Mouse (Mus musculus) MEL (cell line): ENCODE data around the gene Cep295nl. TPM values are rescaled to one million over a fixed set of nuclear protein-coding genes. Genes with fewer than 3 reads are reported as not detected.

Experiments
- DNase-seq: peaks from one replicate; pipeline ENCODE4 v3.0.0; 2011; ENCODE audit warnings: low read depth, low spot score
- H3K27ac ChIP-seq: 2 replicates; pipeline ENCODE4 v1.5.1; 2012; ENCODE audit warnings: low read depth, mild to moderate bottlenecking, control low read depth, low read length, moderate library complexity; ENCODE audit not compliant: control insufficient read depth
- H3K27me3 ChIP-seq, 2 experiments: fragments of 150-350 bp in 1 of 2; sonication (generic) in 1 of 2; 2 replicates each; pipeline ENCODE4 v1.6.1; 2012; ENCODE audit warnings: low read length in 2 of 2, mild to moderate bottlenecking in 2 of 2, improper control_type of control experiment in 1 of 2, moderate library complexity in 1 of 2; ENCODE audit not compliant: insufficient read depth in 2 of 2, control insufficient read depth in 1 of 2
- H3K36me3 ChIP-seq, 2 experiments: 2 replicates each; pipeline ENCODE4 v1.6.1; 2012 to 2014; ENCODE audit warnings: low read length in 2 of 2, improper control_type of control experiment in 1 of 2, inconsistent platforms in 1 of 2, mild to moderate bottlenecking in 1 of 2; ENCODE audit not compliant: insufficient read depth in 2 of 2, control insufficient read depth in 1 of 2
- H3K4me1 ChIP-seq, 2 experiments: fragments of 150-350 bp in 1 of 2; sonication (generic) in 1 of 2; 2 replicates each; pipeline ENCODE4 v1.6.1; 2012; ENCODE audit warnings: low read length in 2 of 2, improper control_type of control experiment in 1 of 2, mild to moderate bottlenecking in 1 of 2; ENCODE audit not compliant: insufficient read depth in 2 of 2, control insufficient read depth in 1 of 2
- H3K4me3 ChIP-seq, 2 experiments: fragments of 150-350 bp in 1 of 2; sonication (generic) in 1 of 2; 2 replicates each; pipeline ENCODE4 v1.5.1; 2012; ENCODE audit warnings: low read depth in 2 of 2, low read length in 2 of 2, mild to moderate bottlenecking in 2 of 2, moderate library complexity in 2 of 2, control low read depth in 1 of 2, improper control_type of control experiment in 1 of 2; ENCODE audit not compliant: control insufficient read depth in 1 of 2, insufficient read depth in 1 of 2
- H3K79me2 ChIP-seq: 2 replicates; pipeline ENCODE4 v1.6.1; 2012; ENCODE audit warnings: mild to moderate bottlenecking, low read length, moderate library complexity; ENCODE audit not compliant: control insufficient read depth, poor library complexity, insufficient read depth
- H3K9ac ChIP-seq: 2 replicates; pipeline ENCODE4 v1.6.1; 2012; ENCODE audit warnings: low read depth, mild to moderate bottlenecking, control low read depth, low read length, moderate library complexity; ENCODE audit not compliant: control insufficient read depth, poor library complexity, severe bottlenecking
- H3K9me3 ChIP-seq: fragments of 150-350 bp; sonication (generic); replicated peaks from 2 replicates; pipeline ENCODE4 v1.6.1; 2012; ENCODE audit warnings: mild to moderate bottlenecking, low read length, improper control_type of control experiment, moderate library complexity; ENCODE audit not compliant: insufficient read depth
- EP300 ChIP-seq, 2 experiments: IDR thresholded peaks; 2 replicates each; pipeline ENCODE4 v1.6.1; 2011; ENCODE audit warnings: improper control_type of control experiment in 2 of 2, low read length in 2 of 2, low read depth in 1 of 2, mild to moderate bottlenecking in 1 of 2
- ETS1 ChIP-seq: IDR thresholded peaks from 2 replicates; pipeline ENCODE4 v1.6.1; 2012; ENCODE audit warnings: low read depth, mild to moderate bottlenecking, inconsistent platforms, low read length, improper control_type of control experiment, moderate library complexity
- GATA1 ChIP-seq: IDR thresholded peaks from 2 replicates; pipeline ENCODE4 v1.6.1; 2011; ENCODE audit warnings: low read depth, low read length, improper control_type of control experiment
- HCFC1 ChIP-seq: IDR thresholded peaks from 2 replicates; pipeline ENCODE4 v1.6.1; 2012; ENCODE audit warnings: low read depth, mild to moderate bottlenecking, inconsistent platforms, low read length, improper control_type of control experiment, moderate library complexity
- JUND ChIP-seq: IDR thresholded peaks from 2 replicates; pipeline ENCODE4 v1.6.1; 2011; ENCODE audit warnings: low read depth, mild to moderate bottlenecking, improper control_type of control experiment, low read length
- MAX ChIP-seq: IDR thresholded peaks from 2 replicates; pipeline ENCODE4 v1.6.1; 2011; ENCODE audit warnings: low read length, improper control_type of control experiment
- MEF2A ChIP-seq: IDR thresholded peaks from 2 replicates; pipeline ENCODE4 v1.6.1; 2014; ENCODE audit warnings: low read depth, mild to moderate bottlenecking, inconsistent platforms, low read length, improper control_type of control experiment; ENCODE audit not compliant: poor library complexity, insufficient replicate concordance, severe bottlenecking; ENCODE audit errors: extremely low read depth
- MXI1 ChIP-seq: IDR thresholded peaks from 2 replicates; pipeline ENCODE4 v1.6.1; 2011; ENCODE audit warnings: mild to moderate bottlenecking, low read depth, low read length, improper control_type of control experiment
- MYC ChIP-seq: IDR thresholded peaks from 2 replicates; pipeline ENCODE4 v1.6.1; 2011; ENCODE audit warnings: low read depth, mild to moderate bottlenecking, low read length, improper control_type of control experiment, moderate library complexity
- NRF1 ChIP-seq: IDR thresholded peaks from 2 replicates; pipeline ENCODE4 v1.6.1; 2014; ENCODE audit warnings: low read depth, mild to moderate bottlenecking, inconsistent platforms, low read length, improper control_type of control experiment, moderate library complexity; ENCODE audit not compliant: poor library complexity, insufficient read depth, severe bottlenecking
- POLR2A ChIP-seq, 2 experiments: IDR thresholded peaks; 2 replicates each; pipeline ENCODE4 v1.6.1; 2011 to 2012; ENCODE audit warnings: low read length in 2 of 2, mild to moderate bottlenecking in 2 of 2, control low read depth in 1 of 2, improper control_type of control experiment in 1 of 2, low read depth in 1 of 2, moderate library complexity in 1 of 2; ENCODE audit not compliant: control insufficient read depth in 1 of 2, insufficient read depth in 1 of 2, poor library complexity in 1 of 2
- POLR2AphosphoS2 ChIP-seq: IDR thresholded peaks from 2 replicates; pipeline ENCODE4 v1.6.1; 2011; ENCODE audit warnings: low read length, improper control_type of control experiment
- POLR2AphosphoS5 ChIP-seq: IDR thresholded peaks from 2 replicates; pipeline ENCODE4 v1.6.1; 2012; ENCODE audit warnings: low read depth, borderline replicate concordance, mild to moderate bottlenecking, inconsistent platforms, low read length, moderate library complexity, mixed read lengths
- RAD21 ChIP-seq: IDR thresholded peaks from 2 replicates; pipeline ENCODE4 v1.6.1; 2011; ENCODE audit warnings: mild to moderate bottlenecking, low read depth, low read length, improper control_type of control experiment
- SIN3A ChIP-seq: IDR thresholded peaks from 2 replicates; pipeline ENCODE4 v1.6.1; 2012; ENCODE audit warnings: low read length, improper control_type of control experiment, inconsistent platforms
- SMC3 ChIP-seq: IDR thresholded peaks from 2 replicates; pipeline ENCODE4 v1.6.1; 2011; ENCODE audit warnings: low read depth, low read length, improper control_type of control experiment
- TAL1 ChIP-seq: IDR thresholded peaks from 2 replicates; pipeline ENCODE4 v1.6.1; 2012; ENCODE audit warnings: mild to moderate bottlenecking, inconsistent platforms, low read length, moderate library complexity, mixed read lengths
- TBP ChIP-seq: IDR thresholded peaks from 2 replicates; pipeline ENCODE4 v1.8.0; 2011; ENCODE audit warnings: low read depth, low read length, improper control_type of control experiment
- UBTF ChIP-seq: IDR thresholded peaks from 2 replicates; pipeline ENCODE4 v1.6.1; 2012; ENCODE audit warnings: low read depth, mild to moderate bottlenecking, inconsistent platforms, low read length, improper control_type of control experiment, moderate library complexity, borderline replicate concordance; ENCODE audit not compliant: insufficient read depth
- USF1 ChIP-seq: IDR thresholded peaks from 2 replicates; pipeline ENCODE4 v1.6.1; 2014; ENCODE audit warnings: low read depth, mild to moderate bottlenecking, inconsistent platforms, low read length, improper control_type of control experiment, moderate library complexity
- USF2 ChIP-seq, 2 experiments: IDR thresholded peaks; 2 replicates each; pipeline ENCODE4 v1.6.1; 2011 to 2012; ENCODE audit warnings: improper control_type of control experiment in 2 of 2, low read length in 2 of 2, borderline replicate concordance in 1 of 2, inconsistent platforms in 1 of 2, low read depth in 1 of 2, mild to moderate bottlenecking in 1 of 2; ENCODE audit not compliant: insufficient read depth in 1 of 2
- polyA plus RNA-seq, 2 experiments: library from polyadenylated mRNA; stranded (reverse) in 1 of 2; unstranded in 1 of 2; fragments of >175 nt in 1 of 2; fragments of >200 nt in 1 of 2; gene quantifications; 2 replicates each; pipeline versions ENCODE4 v1.2.1 to v1.2.4; 2012; ENCODE audit warnings: low replicate concordance in 2 of 2, low read depth in 1 of 2; ENCODE audit not compliant: insufficient read length in 2 of 2, insufficient read depth in 1 of 2, missing spikeins in 1 of 2
- total RNA-seq: library from RNA; depleted of rRNA; stranded (reverse); fragments of 300-350 nt; gene quantifications from 2 replicates; pipeline ENCODE4 v1.2.3, GENCODE M21; 2012

The Cep295nl gene
- total and polyA plus RNA-seq, 3 experiments = not detected

DNA sequence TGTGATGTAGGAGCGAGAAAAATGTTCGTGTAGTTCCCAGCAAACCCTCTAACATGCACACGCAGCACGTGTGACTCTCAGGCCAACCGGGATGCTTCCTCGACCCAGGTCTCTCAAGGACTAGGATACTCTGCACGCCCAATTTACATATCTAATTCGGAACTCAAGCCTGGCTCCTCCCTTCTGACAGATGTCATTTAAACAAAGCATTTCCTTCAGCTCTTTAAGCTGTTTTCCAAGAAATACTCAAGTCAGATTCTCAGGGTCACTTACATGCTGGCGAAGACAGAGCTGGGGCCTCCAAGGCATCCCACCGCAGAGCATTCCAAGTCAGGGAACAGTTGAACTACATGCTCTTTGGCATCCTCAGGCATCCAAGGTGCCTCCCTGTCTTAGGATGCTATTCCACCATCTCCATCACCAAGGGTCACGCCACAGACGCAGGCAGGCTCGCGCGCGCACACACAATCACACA lies 53.2 kb downstream of the Cep295nl start:
- no peaks in the 10 kb centered on the region for H3K9me3 ChIP-seq
- H3K4me1 ChIP-seq = peaks cover 0 to 14% of the 10 kb centered on the region in 2 experiments; a peak in 2 of 4 replicates
- DNase-seq = peak; percentile 87
- H3K4me3 ChIP-seq = peak overlapping the region; percentile 84 to 91
- H3K27me3 ChIP-seq = peaks cover 0 to 5% of the 10 kb centered on the region in 2 experiments; a peak in 1 of 4 replicates
- H3K36me3 ChIP-seq = peaks cover 0 to 11% of the 10 kb centered on the region in 2 experiments; a peak in 2 of 4 replicates
- TF ChIP-seq MEF2A (no peak), TBP (peak; percentile 46; the same call in 1 of the 2 replicates), NRF1 (0 out of 2 replicates have a peak, but pooled peaks have one; percentile 0), POLR2AphosphoS2 (no peak), USF2 (IDR thresholded peaks at IDR 0.05; ENCODE audit: borderline replicate concordance in 1 of 2, insufficient read depth in 1 of 2, low read depth in 1 of 2, low read length in 2 of 2) (no peak), SIN3A (peak; percentile 66; the same call in 1 of the 2 replicates), MYC (peak; percentile 87), MAX (peak; percentile 82; the same call in 1 of the 2 replicates), USF1 (peak; percentile 81), UBTF (no peak), POLR2A (IDR thresholded peaks at IDR 0.05; ENCODE audit: control insufficient read depth in 1 of 2, insufficient read depth in 1 of 2, low read depth in 1 of 2, low read length in 2 of 2, poor library complexity in 1 of 2) (peak in 1 of 2 experiments; percentile 49; a peak in 1 of 4 replicates), MXI1 (peak; percentile 87)
- H3K79me2 ChIP-seq = peaks cover 30% of the 10 kb centered on the region
- H3K9ac ChIP-seq = peak overlapping the region; percentile 90
- peak overlapping the region; percentile 63 for H3K27ac ChIP-seq

DNA sequence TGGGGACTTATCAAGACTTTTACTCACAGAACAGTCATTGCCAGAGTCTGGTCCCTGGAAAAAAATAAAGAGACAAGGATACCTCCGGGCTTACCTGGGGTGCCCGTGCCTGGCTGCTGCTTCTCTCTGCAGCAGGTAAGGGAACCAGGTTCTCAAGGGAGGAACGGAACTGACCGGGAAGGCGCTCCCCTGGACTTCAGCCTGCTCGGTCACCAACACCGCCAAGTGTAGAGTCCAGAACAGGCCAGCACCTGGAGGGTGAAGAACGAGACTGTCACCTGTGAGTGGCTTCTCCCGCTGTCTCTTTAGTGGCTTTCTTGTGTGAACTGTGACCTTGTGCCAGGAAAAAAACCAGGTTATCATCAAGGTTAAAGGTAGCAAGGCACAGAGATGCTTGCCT lies 54.7 kb downstream of the Cep295nl start:
- H3K36me3 ChIP-seq = peaks cover 4 to 11% of the 10 kb centered on the region in 2 experiments
- peaks cover 30% of the 10 kb centered on the region for H3K79me2 ChIP-seq
- no peaks in the 10 kb centered on the region for H3K27me3 ChIP-seq
- H3K4me1 ChIP-seq = peaks cover 0 to 14% of the 10 kb centered on the region in 2 experiments; a peak in 2 of 4 replicates
- TF ChIP-seq MYC (no peak), POLR2AphosphoS5 (no peak), NRF1 (no peak), EP300 (IDR thresholded peaks at IDR 0.05; ENCODE audit: low read depth in 1 of 2, low read length in 2 of 2) (no peak), TAL1 (no peak), RAD21 (no peak), HCFC1 (no peak), UBTF (no peak), GATA1 (no peak), ETS1 (no peak), SMC3 (no peak), POLR2AphosphoS2 (no peak), USF2 (IDR thresholded peaks at IDR 0.05; ENCODE audit: borderline replicate concordance in 1 of 2, insufficient read depth in 1 of 2, low read depth in 1 of 2, low read length in 2 of 2) (no peak), JUND (no peak)
- TF ChIP-seq, all 39 proteins: peak for 0
- no peak for DNase-seq
- H3K27ac ChIP-seq = no peak overlapping the region
- H3K9ac ChIP-seq = no peak overlapping the region
- no peaks in the 10 kb centered on the region for H3K9me3 ChIP-seq
- H3K4me3 ChIP-seq = no peak overlapping the region
